Mouse (Mus musculus) forebrain, embryonic 14.5 days (tissue): ENCODE results near the gene Vegfa. TPM values are rescaled to one million over a fixed set of nuclear protein-coding genes. Genes with fewer than 3 reads are reported as not detected.

Experiments used
- ATAC-seq: fragments of 200-750 bp; cut with Nextera tagmentation; 2 replicates; pipeline ENCODE4 v1.8.0; 2017; ENCODE audit warnings: mild to moderate bottlenecking, moderate library complexity
- DNase-seq: peaks from one replicate; pipeline ENCODE4 v3.0.0-alpha.2; 2015; ENCODE audit warnings: low spot score
- H3K27ac ChIP-seq: fragments of 300-500 bp; sonication (generic); 2 replicates; pipeline ENCODE4 v1.5.1; 2014; ENCODE audit warnings: low read depth, mild to moderate bottlenecking, control low read depth, low read length, moderate library complexity
- H3K27me3 ChIP-seq: fragments of 300-500 bp; sonication (generic); replicated peaks from 2 replicates; pipeline ENCODE4 v1.6.1; 2014; ENCODE audit warnings: low read length, control low read depth, mixed read lengths; ENCODE audit not compliant: control insufficient read depth, insufficient read depth
- H3K36me3 ChIP-seq: fragments of 300-500 bp; sonication (generic); 2 replicates; pipeline ENCODE4 v1.6.1; 2014; ENCODE audit warnings: low read length, control low read depth; ENCODE audit not compliant: control insufficient read depth, insufficient read depth
- H3K4me1 ChIP-seq: fragments of 300-500 bp; sonication (generic); 2 replicates; pipeline ENCODE4 v1.6.1; 2014; ENCODE audit warnings: antibody characterized with exemption, low read length, control low read depth; ENCODE audit not compliant: control insufficient read depth, insufficient read depth
- H3K4me2 ChIP-seq: fragments of 300-500 bp; sonication (generic); 2 replicates; pipeline ENCODE4 v1.6.1; 2014; ENCODE audit warnings: mild to moderate bottlenecking, control low read depth, low read length
- H3K4me3 ChIP-seq: fragments of 300-500 bp; sonication (generic); 2 replicates; pipeline ENCODE4 v1.5.1; 2014; ENCODE audit warnings: low read depth, low read length, control low read depth
- H3K9ac ChIP-seq: fragments of 300-500 bp; sonication (generic); 2 replicates; pipeline ENCODE4 v1.6.1; 2014; ENCODE audit warnings: mild to moderate bottlenecking, low read length, control low read depth, moderate library complexity
- H3K9me3 ChIP-seq: fragments of 300-500 bp; sonication (generic); replicated peaks from 2 replicates; pipeline ENCODE4 v1.6.1; 2016; ENCODE audit warnings: low read length, control low read depth, mixed read lengths; ENCODE audit not compliant: control insufficient read depth
- WGBS: fragments of 180-500 bp; shearing (Covaris S2); extraction: QIAGEN DNeasy Blood & Tissue Kit; methylation state at CpG from one replicate; pipeline ENCODE4 v1.1.7; 2014; 5-methylcytosine and 5-hydroxymethylcytosine counted together
- polyA plus RNA-seq: library from polyadenylated mRNA; unstranded; fragments of >200 nt; fragmentation: Nextera tagmentation; extraction: Ambion mirVana; gene quantifications from 2 replicates; pipeline ENCODE4 v1.2.1, GENCODE M21; 2014

Gene Vegfa
- polyA plus RNA-seq, 1 experiment from 2014 or later: 2.3 TPM

DNA sequence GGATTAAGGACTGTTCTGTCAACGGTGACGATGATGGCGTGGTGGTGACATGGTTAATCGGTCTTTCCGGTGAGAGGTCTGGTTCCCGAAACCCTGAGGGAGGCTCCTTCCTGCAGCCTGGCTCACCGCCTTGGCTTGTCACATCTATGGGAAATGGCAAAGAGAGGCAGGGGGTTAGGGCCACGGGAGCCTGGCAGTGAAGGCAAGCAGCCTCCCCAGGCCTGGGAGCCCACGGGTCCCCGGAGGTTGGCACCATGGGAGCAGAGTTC is 13.5 kb downstream of the Vegfa start:
- DNase-seq (no peak), ATAC-seq (no peak)
- Histone ChIP-seq H3K36me3 (peaks cover 74% of the 10 kb centered on the region), H3K4me3 (no peak overlapping the region), H3K4me1 (no peaks in the 10 kb centered on the region), H3K27me3 (no peaks in the 10 kb centered on the region), H3K9me3 (no peaks in the 10 kb centered on the region), H3K27ac (no peak overlapping the region), H3K9ac (no peak overlapping the region), H3K4me2 (no peak overlapping the region)
- WGBS: 91% methylated on average over 10 of the region's 10 CpGs

DNA sequence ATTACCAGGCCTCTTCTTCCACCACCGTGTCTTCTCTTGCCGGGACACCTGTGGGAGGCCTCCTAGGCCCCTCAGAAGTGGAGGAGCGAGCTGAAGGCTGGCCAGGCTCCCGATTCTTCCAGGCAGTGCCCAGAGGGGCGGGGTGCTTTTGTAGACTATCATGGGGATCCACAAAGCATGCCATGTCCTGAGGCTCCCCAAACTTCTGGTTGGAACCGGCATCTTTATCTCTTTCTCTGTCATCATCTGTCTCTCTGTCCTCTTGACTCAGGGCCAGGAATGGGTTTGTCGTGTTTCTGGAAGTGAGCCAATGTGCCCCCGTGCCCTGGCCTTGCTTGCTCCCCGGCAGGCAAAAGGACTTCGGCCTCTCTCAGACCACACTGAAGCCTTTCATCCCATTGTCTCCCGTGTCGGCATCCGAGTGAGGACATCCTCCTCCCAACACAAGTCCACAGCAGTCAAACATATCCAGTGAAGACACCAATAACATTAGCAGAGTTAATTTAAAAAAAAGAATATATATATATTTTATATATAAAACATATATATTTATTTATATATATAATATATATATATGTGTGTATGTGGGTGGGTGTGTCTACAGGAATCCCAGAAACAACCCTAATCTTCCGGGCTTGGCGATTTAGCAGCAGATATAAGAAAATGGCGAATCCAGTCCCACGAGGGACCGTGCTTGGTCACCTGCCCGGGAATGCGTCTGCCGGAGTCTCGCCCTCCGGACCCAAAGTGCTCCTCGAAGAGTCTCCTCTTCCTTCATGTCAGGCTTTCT is 14.0 kb downstream of the Vegfa start:
- ATAC-seq (no peak), DNase-seq (no peak)
- no peaks in the 10 kb centered on the region for H3K9me3 ChIP-seq
- H3K27me3 ChIP-seq: no peaks in the 10 kb centered on the region
- H3K36me3 ChIP-seq: peaks cover 69% of the 10 kb centered on the region
- H3K4me2 ChIP-seq: no peak overlapping the region
- no peak overlapping the region for H3K9ac ChIP-seq
- WGBS: 80% methylated on average over 24 of the region's 24 CpGs
- H3K4me3 ChIP-seq: no peak overlapping the region
- H3K27ac ChIP-seq: no peak overlapping the region
- no peaks in the 10 kb centered on the region for H3K4me1 ChIP-seq

DNA sequence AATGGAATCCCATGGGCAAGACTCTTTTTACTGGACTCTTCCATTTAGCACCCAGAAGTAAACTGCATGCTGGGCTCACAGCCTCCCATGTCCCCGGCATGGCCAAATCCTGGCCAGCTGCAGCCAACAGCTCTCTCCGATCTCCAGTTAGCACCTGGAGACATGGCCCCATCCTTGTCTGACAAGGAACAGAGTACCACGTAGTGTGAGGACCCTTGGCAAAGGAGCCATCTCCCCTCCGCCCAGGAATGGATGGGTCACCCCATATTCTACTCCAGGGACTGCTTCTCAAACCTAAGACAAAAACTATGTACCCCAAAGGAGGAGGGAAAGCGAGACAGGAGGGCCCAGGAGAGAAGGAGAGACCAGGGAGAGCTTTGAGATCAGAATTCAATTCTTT is 15.6 kb downstream of the Vegfa start:
- 90% methylated on average over 5 of the region's 5 CpGs for WGBS
- no peak overlapping the region for H3K9ac ChIP-seq
- no peak for DNase-seq
- H3K4me1 ChIP-seq: no peaks in the 10 kb centered on the region
- H3K36me3 ChIP-seq: peaks cover 54% of the 10 kb centered on the region
- no peaks in the 10 kb centered on the region for H3K27me3 ChIP-seq
- H3K27ac ChIP-seq: no peak overlapping the region
- H3K9me3 ChIP-seq: no peaks in the 10 kb centered on the region
- ATAC-seq: no peak
- no peak overlapping the region for H3K4me3 ChIP-seq
- H3K4me2 ChIP-seq: no peak overlapping the region

DNA sequence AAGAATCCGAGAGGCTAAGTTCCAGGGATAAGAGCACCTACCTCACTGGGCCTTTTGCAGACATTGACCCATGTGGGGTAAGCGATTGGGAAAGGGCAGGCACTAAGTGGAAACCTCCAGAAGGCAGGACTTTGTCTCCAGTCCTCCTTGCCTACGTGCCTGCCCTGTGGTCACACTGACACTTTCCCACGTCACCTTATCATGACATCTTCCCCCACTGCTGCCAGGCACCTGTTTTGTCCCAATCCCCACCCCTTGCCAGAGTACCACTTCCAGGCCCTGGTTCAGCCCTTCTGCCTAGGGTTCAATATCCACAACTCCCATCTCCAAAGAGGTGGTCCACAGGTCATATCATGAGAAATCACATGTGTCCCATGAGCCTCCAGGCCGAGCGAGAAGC is 16.2 kb downstream of the Vegfa start:
- WGBS: 95% methylated on average over 6 of the region's 6 CpGs

DNA sequence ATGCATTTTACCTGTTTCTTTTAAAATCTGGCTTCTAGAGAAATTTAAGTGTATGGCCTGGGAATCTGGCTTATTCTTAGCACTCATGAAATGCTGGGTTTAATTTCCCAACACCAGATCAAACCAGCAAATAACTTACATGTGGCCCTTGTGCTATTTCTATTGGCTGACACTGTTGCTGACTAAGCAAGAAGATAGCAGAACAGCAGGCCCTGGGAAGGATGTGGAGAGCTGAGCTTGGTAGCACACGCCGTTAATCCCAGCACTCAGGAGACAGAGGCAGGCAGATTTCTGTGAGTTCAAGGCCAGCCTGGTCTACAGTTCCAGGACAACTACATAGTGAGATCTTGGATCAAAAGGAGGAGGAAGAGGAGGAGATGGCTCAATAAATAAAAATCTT is 17.2 kb downstream of the Vegfa start:
- H3K36me3 ChIP-seq: peaks cover 37% of the 10 kb centered on the region
- no peaks in the 10 kb centered on the region for H3K9me3 ChIP-seq
- 94% methylated on average over 2 of the region's 2 CpGs for WGBS
- no peak for DNase-seq
- ATAC-seq: no peak
- no peaks in the 10 kb centered on the region for H3K4me1 ChIP-seq
- H3K9ac ChIP-seq: no peak overlapping the region
- no peak overlapping the region for H3K4me3 ChIP-seq
- H3K27ac ChIP-seq: no peak overlapping the region
- H3K27me3 ChIP-seq: no peaks in the 10 kb centered on the region
- H3K4me2 ChIP-seq: no peak overlapping the region

More for the DNA sequence above, 16.2 kb downstream of the Vegfa start:
- ATAC-seq: no peak
- no peak for DNase-seq
- Histone ChIP-seq H3K4me2 (no peak overlapping the region), H3K9me3 (no peaks in the 10 kb centered on the region), H3K27ac (no peak overlapping the region), H3K4me1 (no peaks in the 10 kb centered on the region), H3K27me3 (no peaks in the 10 kb centered on the region), H3K4me3 (no peak overlapping the region), H3K36me3 (peaks cover 47% of the 10 kb centered on the region), H3K9ac (no peak overlapping the region)

DNA sequence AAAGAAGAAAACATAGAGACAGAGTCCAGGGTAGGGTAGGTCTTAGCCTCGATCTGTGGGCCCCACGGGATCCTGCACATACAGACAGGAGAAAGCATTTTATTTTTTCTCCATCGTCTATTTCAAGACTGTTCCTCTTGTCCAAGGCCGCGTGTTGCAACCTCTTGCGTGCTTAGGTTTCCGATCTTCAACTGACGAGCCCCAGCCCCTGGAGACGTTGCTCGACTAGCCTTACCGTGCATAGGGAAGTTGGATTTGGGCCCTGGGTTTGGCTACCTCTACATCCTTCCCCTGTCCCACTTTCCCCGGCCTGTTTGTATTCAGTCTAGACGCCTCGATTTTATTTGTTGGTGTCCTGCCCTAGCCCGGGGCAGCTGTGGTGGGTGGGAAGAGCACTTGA is 18.6 kb downstream of the Vegfa start:
- no peaks in the 10 kb centered on the region for H3K9me3 ChIP-seq
- ATAC-seq (no peak), DNase-seq (no peak)
- H3K4me2 ChIP-seq: no peak overlapping the region
- H3K4me3 ChIP-seq: no peak overlapping the region
- H3K4me1 ChIP-seq: no peaks in the 10 kb centered on the region
- no peak overlapping the region for H3K27ac ChIP-seq
- no peak overlapping the region for H3K9ac ChIP-seq
- no peaks in the 10 kb centered on the region for H3K27me3 ChIP-seq
- H3K36me3 ChIP-seq: peaks cover 27% of the 10 kb centered on the region
- WGBS: 93% methylated on average over 15 of the region's 15 CpGs

DNA sequence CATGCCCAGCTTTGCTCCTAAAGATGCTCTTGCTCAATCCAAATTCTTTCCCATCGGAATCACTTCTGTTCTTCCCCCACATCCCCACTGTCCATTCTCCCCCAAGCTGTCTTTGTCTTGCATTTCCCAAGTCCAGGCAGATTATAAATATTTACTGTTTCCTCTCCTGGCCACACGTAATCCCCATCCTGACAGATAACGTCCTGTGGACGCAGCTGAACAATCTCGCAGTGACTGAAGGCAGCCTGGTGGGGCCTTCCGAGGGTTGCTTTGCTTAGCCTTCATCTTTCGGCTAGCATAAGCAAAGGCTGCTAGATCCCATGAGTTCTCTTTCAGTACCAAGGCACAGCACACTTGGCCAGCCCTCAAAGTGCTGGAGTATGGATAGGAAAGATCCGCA is 20.0 kb downstream of the Vegfa start:
- no peak overlapping the region for H3K4me3 ChIP-seq
- no peak for DNase-seq
- no peak for ATAC-seq
- H3K9ac ChIP-seq: no peak overlapping the region
- WGBS: 89% methylated on average over 8 of the region's 8 CpGs
- H3K27ac ChIP-seq: no peak overlapping the region
- no peaks in the 10 kb centered on the region for H3K27me3 ChIP-seq
- H3K36me3 ChIP-seq: peaks cover 14% of the 10 kb centered on the region
- no peaks in the 10 kb centered on the region for H3K9me3 ChIP-seq
- H3K4me2 ChIP-seq: no peak overlapping the region
- H3K4me1 ChIP-seq: no peaks in the 10 kb centered on the region

DNA sequence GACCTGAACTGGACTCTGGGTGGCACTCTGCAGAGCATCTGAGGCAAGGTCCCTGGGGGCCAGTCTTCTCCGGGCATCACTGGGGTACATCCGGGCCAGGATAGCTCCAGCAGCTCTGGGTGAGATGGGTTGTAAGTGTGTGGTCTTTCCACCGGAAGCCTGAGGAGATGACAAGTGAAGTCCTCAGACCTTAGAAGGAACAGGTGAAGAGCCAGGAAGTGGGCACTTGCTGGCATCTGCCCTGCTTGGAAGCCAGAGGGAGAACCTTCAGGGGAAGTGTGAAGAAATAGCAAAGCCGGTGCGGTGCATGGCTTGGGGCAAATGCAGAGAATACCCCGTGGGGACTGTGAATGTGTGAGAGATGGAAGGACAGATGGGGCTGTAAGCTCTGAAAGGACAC is 21.7 kb downstream of the Vegfa start:
- H3K27me3 ChIP-seq: no peaks in the 10 kb centered on the region
- 94% methylated on average over 6 of the region's 6 CpGs for WGBS
- no peak overlapping the region for H3K9ac ChIP-seq
- ATAC-seq: no peak
- no peak overlapping the region for H3K4me3 ChIP-seq
- H3K9me3 ChIP-seq: no peaks in the 10 kb centered on the region
- H3K4me1 ChIP-seq: no peaks in the 10 kb centered on the region
- no peak for DNase-seq
- H3K36me3 ChIP-seq: peaks cover 3% of the 10 kb centered on the region; the same call in 1 of the 2 replicates
- no peak overlapping the region for H3K27ac ChIP-seq
- no peak overlapping the region for H3K4me2 ChIP-seq

DNA sequence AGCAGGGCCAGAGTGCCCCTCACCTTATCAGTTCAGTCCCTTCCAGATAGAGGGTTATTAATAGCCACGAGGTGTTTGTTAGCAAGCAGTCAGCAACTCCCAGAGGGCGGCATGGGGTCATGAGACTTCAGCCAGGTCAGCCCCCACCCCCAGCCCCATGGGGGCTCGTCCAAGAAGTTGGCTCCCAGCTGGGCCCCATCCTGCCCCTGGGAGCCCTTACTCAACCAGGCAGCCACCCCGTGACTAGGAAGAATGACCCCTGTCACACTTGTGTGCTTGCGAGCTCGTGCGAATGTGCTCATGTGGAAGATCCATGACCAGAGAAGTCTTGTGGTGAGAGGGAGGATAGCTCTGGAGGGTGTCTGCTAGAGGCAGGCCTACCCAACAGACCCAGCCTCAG is 23.0 kb downstream of the Vegfa start:
- DNase-seq: no peak
- Histone ChIP-seq H3K9ac (no peak overlapping the region), H3K36me3 (no peaks in the 10 kb centered on the region), H3K9me3 (no peaks in the 10 kb centered on the region), H3K4me1 (no peaks in the 10 kb centered on the region), H3K27me3 (no peaks in the 10 kb centered on the region), H3K4me3 (no peak overlapping the region), H3K4me2 (no peak overlapping the region), H3K27ac (no peak overlapping the region)
- no peak for ATAC-seq
- 68% methylated on average over 7 of the region's 7 CpGs for WGBS
